Mouse (Mus musculus): ENCODE measurements around the gene Hist1h2bn. TPM values are rescaled to one million over a fixed set of nuclear protein-coding genes. Genes with fewer than 3 reads are reported as not detected.
"Not testable (repeated sequence)": the region's sequence is repeated elsewhere in the genome, so short reads cannot be mapped to it uniquely, and the experiment has no call there.

Gene Hist1h2bn
- polyA plus RNA-seq, 1 experiment from 2014 or later: 2.0 TPM

- peak; percentile 71 for ATAC-seq (replicated peaks; ENCODE audit: low FRiP score)
- Histone ChIP-seq H3K4me1 (replicated peaks; ENCODE audit: control insufficient read depth, insufficient read depth, low read length) (peaks cover 15% of the 10 kb centered on the region), H3K4me2 (peak overlapping the region; percentile 94)
Observed at GRCm38 (mm10) chr13:21778814-21779766, 25.2 kb downstream of the Hist1h2bn start.

GRCm38 (mm10) chr13:21779767-21780731, 26.1 kb downstream of the Hist1h2bn start, which contains the start of gene Hist1h1b:
TSS of gene Hist1h1b (minus strand) at chr13:21780625.
- ATAC-seq (replicated peaks; ENCODE audit: low FRiP score): peak; percentile 52
- Histone ChIP-seq H3K27me3 (replicated peaks; ENCODE audit: control insufficient read depth, insufficient read depth, low read length) (no peaks in the 10 kb centered on the region), H3K4me3 (ENCODE audit: low read depth, low read length) (peak within 1 kb of the TSS; percentile 62), H3K27ac (ENCODE audit: low read depth, low read length) (peak within 1 kb of the TSS; percentile 100), H3K4me2 (peak within 1 kb of the TSS; percentile 94), H3K36me3 (ENCODE audit: control insufficient read depth, insufficient read depth, low read length) (no peaks in the 10 kb centered on the region), H3K4me1 (replicated peaks; ENCODE audit: control insufficient read depth, insufficient read depth, low read length) (peaks cover 18% of the 10 kb centered on the region), H3K9me3 (ENCODE audit: control insufficient read depth, low read length) (no peaks in the 10 kb centered on the region), H3K9ac (ENCODE audit: low read depth, low read length) (peak within 1 kb of the TSS; percentile 98)
- under 1% methylated on average over 44 of the region's 44 CpGs for WGBS
- DNase-seq (ENCODE audit: low spot score): peak; percentile 84

More at GRCm38 (mm10) chr13:21778814-21779766, 25.2 kb downstream of the Hist1h2bn start:
- H3K27me3 ChIP-seq (replicated peaks; ENCODE audit: control insufficient read depth, insufficient read depth, low read length): no peaks in the 10 kb centered on the region
- DNase-seq (ENCODE audit: low spot score): peak; percentile 77
- H3K36me3 ChIP-seq (ENCODE audit: control insufficient read depth, insufficient read depth, low read length): no peaks in the 10 kb centered on the region
- peak overlapping the region; percentile 100 for H3K27ac ChIP-seq (ENCODE audit: low read depth, low read length)
- no peaks in the 10 kb centered on the region for H3K9me3 ChIP-seq (ENCODE audit: control insufficient read depth, low read length)
- peak overlapping the region; percentile 62 for H3K4me3 ChIP-seq (ENCODE audit: low read depth, low read length)
- H3K9ac ChIP-seq (ENCODE audit: low read depth, low read length): peak overlapping the region; percentile 98
- whole genome bisulfite sequencing: 5% methylated on average over 33 of the region's 33 CpGs

- 41% methylated on average over 6 of the region's 6 CpGs for WGBS
- Histone ChIP-seq H3K4me2 (peak overlapping the region; percentile 94), H3K27ac (ENCODE audit: low read depth, low read length) (peak overlapping the region; percentile 100), H3K36me3 (ENCODE audit: control insufficient read depth, insufficient read depth, low read length) (no peaks in the 10 kb centered on the region), H3K9me3 (ENCODE audit: control insufficient read depth, low read length) (no peaks in the 10 kb centered on the region), H3K4me3 (ENCODE audit: low read depth, low read length) (peak overlapping the region; percentile 62), H3K4me1 (replicated peaks; ENCODE audit: control insufficient read depth, insufficient read depth, low read length) (peaks cover 24% of the 10 kb centered on the region), H3K9ac (ENCODE audit: low read depth, low read length) (peak overlapping the region; percentile 65), H3K27me3 (replicated peaks; ENCODE audit: control insufficient read depth, insufficient read depth, low read length) (no peaks in the 10 kb centered on the region)
- ATAC-seq (replicated peaks; ENCODE audit: low FRiP score) (no peak), DNase-seq (ENCODE audit: low spot score) (no peak)
Observed at GRCm38 (mm10) chr13:21781021-21781555, 27.2 kb downstream of the Hist1h2bn start.

- Histone ChIP-seq H3K27me3 (replicated peaks; ENCODE audit: control insufficient read depth, insufficient read depth, low read length) (no peaks in the 10 kb centered on the region), H3K4me1 (replicated peaks; ENCODE audit: control insufficient read depth, insufficient read depth, low read length) (peaks cover 21% of the 10 kb centered on the region), H3K9me3 (ENCODE audit: control insufficient read depth, low read length) (no peaks in the 10 kb centered on the region), H3K4me3 (ENCODE audit: low read depth, low read length) (peak overlapping the region; percentile 12; the same call in 1 of the 2 replicates), H3K4me2 (peak overlapping the region; percentile 79), H3K9ac (ENCODE audit: low read depth, low read length) (peak overlapping the region; percentile 52; the same call in 1 of the 2 replicates), H3K27ac (ENCODE audit: low read depth, low read length) (peak overlapping the region; percentile 100), H3K36me3 (ENCODE audit: control insufficient read depth, insufficient read depth, low read length) (no peaks in the 10 kb centered on the region)
- ATAC-seq (replicated peaks; ENCODE audit: low FRiP score) (no peak), DNase-seq (ENCODE audit: low spot score) (no peak)
- 75% methylated on average over 1 of the region's 1 CpGs for WGBS
Observed at GRCm38 (mm10) chr13:21781639-21782038, 27.7 kb downstream of the Hist1h2bn start.

- H3K27ac ChIP-seq (ENCODE audit: low read depth, low read length): peak overlapping the region; percentile 98
- peak overlapping the region; percentile 44 for H3K4me3 ChIP-seq (ENCODE audit: low read depth, low read length)
- ATAC-seq (replicated peaks; ENCODE audit: low FRiP score): peak; percentile 5; the same call in 1 of the 2 replicates
- peak overlapping the region; percentile 79 for H3K4me2 ChIP-seq
- H3K4me1 ChIP-seq (replicated peaks; ENCODE audit: control insufficient read depth, insufficient read depth, low read length): peaks cover 15% of the 10 kb centered on the region
- peak; percentile 58 for DNase-seq (ENCODE audit: low spot score)
- WGBS: under 1% methylated on average over 14 of the region's 35 CpGs
- not testable (repeated sequence) for H3K27me3 ChIP-seq (replicated peaks; ENCODE audit: control insufficient read depth, insufficient read depth, low read length); H3K36me3 ChIP-seq (ENCODE audit: control insufficient read depth, insufficient read depth, low read length); H3K9me3 ChIP-seq (ENCODE audit: control insufficient read depth, low read length)
- H3K9ac ChIP-seq (ENCODE audit: low read depth, low read length): peak overlapping the region; percentile 79
Observed at GRCm38 (mm10) chr13:21782361-21783254, 28.7 kb downstream of the Hist1h2bn start.

- Histone ChIP-seq H3K36me3 (ENCODE audit: control insufficient read depth, insufficient read depth, low read length) (no peaks in the 10 kb centered on the region), H3K4me3 (ENCODE audit: low read depth, low read length) (peak within 1 kb of the TSS; percentile 44), H3K27ac (ENCODE audit: low read depth, low read length) (peak within 1 kb of the TSS; percentile 98), H3K9ac (ENCODE audit: low read depth, low read length) (peak within 1 kb of the TSS; percentile 79), H3K4me2 (peak within 1 kb of the TSS; percentile 79), H3K27me3 (replicated peaks; ENCODE audit: control insufficient read depth, insufficient read depth, low read length) (no peaks in the 10 kb centered on the region), H3K9me3 (ENCODE audit: control insufficient read depth, low read length) (no peaks in the 10 kb centered on the region), H3K4me1 (replicated peaks; ENCODE audit: control insufficient read depth, insufficient read depth, low read length) (peaks cover 19% of the 10 kb centered on the region)
- WGBS: under 1% methylated on average over 13 of the region's 20 CpGs
- ATAC-seq (replicated peaks; ENCODE audit: low FRiP score) (peak; percentile 49), DNase-seq (ENCODE audit: low spot score) (peak; percentile 53)
Observed at GRCm38 (mm10) chr13:21783255-21783617, 29.3 kb downstream of the Hist1h2bn start, which contains the start of gene Hist1h3i. TSS of gene Hist1h3i (minus strand) at chr13:21783370.

GRCm38 (mm10) chr13:21783734-21784161, 29.8 kb downstream of the Hist1h2bn start:
- Histone ChIP-seq H3K36me3 (ENCODE audit: control insufficient read depth, insufficient read depth, low read length) (no peaks in the 10 kb centered on the region), H3K27me3 (replicated peaks; ENCODE audit: control insufficient read depth, insufficient read depth, low read length) (no peaks in the 10 kb centered on the region), H3K9me3 (ENCODE audit: control insufficient read depth, low read length) (no peaks in the 10 kb centered on the region), H3K4me1 (replicated peaks; ENCODE audit: control insufficient read depth, insufficient read depth, low read length) (peaks cover 23% of the 10 kb centered on the region), H3K27ac (ENCODE audit: low read depth, low read length) (peak overlapping the region; percentile 98), H3K4me3 (ENCODE audit: low read depth, low read length) (peak overlapping the region; percentile 44), H3K9ac (ENCODE audit: low read depth, low read length) (peak overlapping the region; percentile 73), H3K4me2 (peak overlapping the region; percentile 62)
- ATAC-seq (replicated peaks; ENCODE audit: low FRiP score): no peak
- WGBS: 4% methylated on average over 9 of the region's 9 CpGs
- peak; percentile 74 for DNase-seq (ENCODE audit: low spot score)

All from liver, embryonic 11.5 days (tissue).